ENCODE assay signal across 19 mouse cellular contexts in the genomic region with DNA sequence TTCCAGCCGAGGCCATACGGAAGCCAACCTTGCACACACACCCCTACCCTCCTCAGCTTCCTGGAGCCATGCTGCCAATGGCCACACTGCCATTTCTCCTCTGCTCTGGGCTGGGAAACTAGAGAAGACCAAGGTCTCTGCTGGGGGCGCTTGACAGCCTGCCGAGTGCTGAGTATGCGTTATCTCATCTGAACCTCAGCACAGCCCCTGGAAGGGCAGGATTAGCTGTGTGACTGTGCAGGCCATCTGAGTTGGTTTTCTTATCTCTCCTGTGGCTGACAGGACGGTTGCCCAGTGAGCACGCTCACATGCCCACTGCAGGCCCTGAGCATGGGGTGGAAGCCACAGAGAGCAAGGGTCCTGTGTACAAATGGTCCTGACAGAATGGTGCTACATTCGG. TPM values are rescaled to one million over a fixed set of nuclear protein-coding genes. Genes with fewer than 3 reads are reported as not detected.
A peak's percentile ranks its signal among the peaks of the same experiment; 100 is the strongest.
DNase-seq lines count a peak whose midpoint lies in the region; ATAC-seq and TF ChIP-seq lines count a peak whose summit lies in the region.
"Had no signal": no experiment of that assay in that cellular context is flagged by ENCODE, and none has a peak within 500 bp of the region (broad histone marks: within the 10 kb centered on the region; RNA-seq: fewer than 3 reads in every experiment).

No protein-coding gene starts in this region.

- TF ChIP-seq CTCF in intestine, postnatal 0 days (IDR thresholded peaks at IDR 0.05; ENCODE audit: low read depth) = no peak

- no peak overlapping the region for H3K4me2 ChIP-seq in intestine, postnatal 0 days (replicated peaks; ENCODE audit: low read depth)
- no peak overlapping the region for H3K4me2 ChIP-seq in intestine, embryonic 15.5 days (replicated peaks)
- peak overlapping the region; percentile 56 for H3K4me2 ChIP-seq in liver, embryonic 11.5 days
- H3K4me2 ChIP-seq: lung, embryonic 14.5 days had no signal

- WGBS in intestine, postnatal 0 days = 88% methylated on average over 8 of the region's 8 CpGs
- WGBS in intestine, embryonic 15.5 days = 88% methylated on average over 8 of the region's 8 CpGs
- WGBS in liver, embryonic 11.5 days = 46% methylated on average over 8 of the region's 8 CpGs

- no peak overlapping the region for H3K4me3 ChIP-seq in intestine, postnatal 0 days (ENCODE audit: low read depth, low read length)
- H3K4me3 ChIP-seq in intestine, embryonic 15.5 days (replicated peaks) = no peak overlapping the region
- no peak overlapping the region for H3K4me3 ChIP-seq in liver, embryonic 11.5 days (ENCODE audit: low read depth, low read length)
- H3K4me3 ChIP-seq: hindbrain, embryonic 10.5 days; myocyte had no signal

- H3K36me3 ChIP-seq in intestine, postnatal 0 days (ENCODE audit: control insufficient read depth, insufficient read depth) = peaks cover 82% of the 10 kb centered on the region
- peaks cover 54% of the 10 kb centered on the region for H3K36me3 ChIP-seq in intestine, embryonic 15.5 days
- peaks cover 70% of the 10 kb centered on the region for H3K36me3 ChIP-seq in liver, embryonic 11.5 days (ENCODE audit: control insufficient read depth, insufficient read depth, low read length)

- peak; percentile 13 for DNase-seq in cerebellum, adult 8-10 months
- DNase-seq in cerebellum, adult 11-12 months = no peak
- peak; percentile 48 for DNase-seq in liver, embryonic 11.5 days (ENCODE audit: low spot score)
- no peak for DNase-seq in kidney, adult 8-10 months
- DNase-seq in spleen, adult 12 weeks (ENCODE audit: low spot score) = no peak
- DNase-seq: adrenal gland, adult 2 months; cerebellum, adult 11 months; gastrocnemius, postnatal 14 days; lung, embryonic 14.5 days; midbrain, embryonic 14.5 days; right cerebral cortex, postnatal 4 days had no signal

- no peaks in the 10 kb centered on the region for H3K9me3 ChIP-seq in intestine, postnatal 0 days (ENCODE audit: control insufficient read depth)
- H3K9me3 ChIP-seq in intestine, embryonic 15.5 days = no peaks in the 10 kb centered on the region
- no peaks in the 10 kb centered on the region for H3K9me3 ChIP-seq in liver, embryonic 11.5 days (ENCODE audit: control insufficient read depth, low read length)
- H3K9me3 ChIP-seq: hindbrain, embryonic 10.5 days had no signal

- no peak for ATAC-seq in intestine, postnatal 0 days
- no peak for ATAC-seq in intestine, embryonic 15.5 days
- peak; percentile 87 for ATAC-seq in liver, embryonic 11.5 days (replicated peaks; ENCODE audit: low FRiP score)
- peak; percentile 75 for ATAC-seq in megakaryocyte-erythroid progenitor cell, adult 5-6 weeks (replicated peaks; ENCODE audit: low FRiP score, low TSS enrichment, poor library complexity, severe bottlenecking)

- H3K4me1 ChIP-seq in intestine, postnatal 0 days (replicated peaks; ENCODE audit: control insufficient read depth, insufficient read depth, low read length) = no peaks in the 10 kb centered on the region
- H3K4me1 ChIP-seq in intestine, embryonic 15.5 days (replicated peaks) = no peaks in the 10 kb centered on the region
- peaks cover 30% of the 10 kb centered on the region for H3K4me1 ChIP-seq in liver, embryonic 11.5 days (replicated peaks; ENCODE audit: control insufficient read depth, insufficient read depth, low read length)
- H3K4me1 ChIP-seq: hindbrain, embryonic 10.5 days had no signal

- no peaks in the 10 kb centered on the region for H3K27me3 ChIP-seq in intestine, postnatal 0 days (replicated peaks; ENCODE audit: control insufficient read depth, insufficient read depth, low read length)
- no peaks in the 10 kb centered on the region for H3K27me3 ChIP-seq in intestine, embryonic 15.5 days (replicated peaks)
- H3K27me3 ChIP-seq in liver, embryonic 11.5 days (replicated peaks; ENCODE audit: control insufficient read depth, insufficient read depth, low read length) = no peaks in the 10 kb centered on the region

- 0 out of 2 replicates have a peak overlapping the region, but pooled peaks have one; percentile 35 for H3K27ac ChIP-seq in intestine, postnatal 0 days (ENCODE audit: low read depth, low read length)
- H3K27ac ChIP-seq in intestine, embryonic 15.5 days = no peak overlapping the region
- peak overlapping the region; percentile 84 for H3K27ac ChIP-seq in liver, embryonic 11.5 days (ENCODE audit: low read depth, low read length)
- H3K27ac ChIP-seq: hindbrain, embryonic 10.5 days had no signal

- H3K9ac ChIP-seq in intestine, postnatal 0 days (ENCODE audit: low read depth, low read length) = no peak overlapping the region
- H3K9ac ChIP-seq in intestine, embryonic 15.5 days = no peak overlapping the region
- H3K9ac ChIP-seq in liver, embryonic 11.5 days (ENCODE audit: low read depth, low read length) = peak overlapping the region; percentile 38
- H3K9ac ChIP-seq: lung, embryonic 14.5 days had no signal

RNA-seq across cellular contexts. Expression of a gene that starts 8.3 kb away (rescaled TPM):
- polyA plus RNA-seq in intestine, postnatal 0 days (2015; fragmentation: Nextera tagmentation; extraction: Ambion mirVana) = 1.3 and 1.5 TPM in 2 replicates
- polyA plus RNA-seq in intestine, embryonic 15.5 days (2015; fragmentation: Nextera tagmentation; extraction: Ambion mirVana) = 4.0 and 4.7 TPM in 2 replicates
- 5.0 and 6.0 TPM in 2 replicates for polyA plus RNA-seq in liver, embryonic 11.5 days (2014; fragmentation: Nextera tagmentation; extraction: Ambion mirVana)
- 6.9 and 8.9 TPM in 2 replicates for total RNA-seq in megakaryocyte-erythroid progenitor cell, adult 5-6 weeks (2014; fragmentation: Nextera tagmentation)
- 1.3 and 5.7 TPM in 2 replicates for total RNA-seq in megakaryocyte-erythroid progenitor cell, adult 5-6 weeks (2017)

RNA-seq across cellular contexts. Expression of a gene that starts 9.5 kb away (rescaled TPM):
- 103 TPM in 2 replicates for polyA plus RNA-seq in intestine, postnatal 0 days (2015; fragmentation: Nextera tagmentation; extraction: Ambion mirVana)
- polyA plus RNA-seq in intestine, embryonic 15.5 days (2015; fragmentation: Nextera tagmentation; extraction: Ambion mirVana) = 66.6 and 70.2 TPM in 2 replicates
- 178 and 180 TPM in 2 replicates for polyA plus RNA-seq in liver, embryonic 11.5 days (2014; fragmentation: Nextera tagmentation; extraction: Ambion mirVana)
- total RNA-seq in megakaryocyte-erythroid progenitor cell, adult 5-6 weeks (2014; fragmentation: Nextera tagmentation) = 127 and 188 TPM in 2 replicates
- 123 and 153 TPM in 2 replicates for total RNA-seq in megakaryocyte-erythroid progenitor cell, adult 5-6 weeks (2017)

RNA-seq across cellular contexts. Expression of a gene that starts 19.5 kb away (rescaled TPM):
- polyA plus RNA-seq in intestine, postnatal 0 days (2015; fragmentation: Nextera tagmentation; extraction: Ambion mirVana) = 0.12 and 0.33 TPM in 2 replicates
- not detected in 2 replicates for polyA plus RNA-seq in intestine, embryonic 15.5 days (2015; fragmentation: Nextera tagmentation; extraction: Ambion mirVana)
- polyA plus RNA-seq in liver, embryonic 11.5 days (2014; fragmentation: Nextera tagmentation; extraction: Ambion mirVana) = 0.19 TPM in 1 of 2 replicates, not detected in the other
- not detected in 2 replicates for total RNA-seq in megakaryocyte-erythroid progenitor cell, adult 5-6 weeks (2014; fragmentation: Nextera tagmentation)
- total RNA-seq in megakaryocyte-erythroid progenitor cell, adult 5-6 weeks (2017) = not detected in 2 replicates
- total RNA-seq: adrenal gland, adult 2 months; gastrocnemius, postnatal 14 days; neutrophil, adult 5-6 weeks had no signal
- polyA plus RNA-seq: adrenal gland, adult 2 months; embryonic facial prominence, embryonic 14.5 days; forebrain, embryonic 11.5 days; hindbrain, embryonic 10.5 days; midbrain, embryonic 14.5 days; myocyte had no signal

RNA-seq across cellular contexts. Expression of a gene that starts 58.4 kb away (rescaled TPM):
- polyA plus RNA-seq in intestine, postnatal 0 days (2015; fragmentation: Nextera tagmentation; extraction: Ambion mirVana) = 117 and 138 TPM in 2 replicates
- polyA plus RNA-seq in intestine, embryonic 15.5 days (2015; fragmentation: Nextera tagmentation; extraction: Ambion mirVana) = 329 and 347 TPM in 2 replicates
- 107 and 128 TPM in 2 replicates for polyA plus RNA-seq in liver, embryonic 11.5 days (2014; fragmentation: Nextera tagmentation; extraction: Ambion mirVana)
- total RNA-seq in megakaryocyte-erythroid progenitor cell, adult 5-6 weeks (2014; fragmentation: Nextera tagmentation) = not detected in 2 replicates
- not detected in 2 replicates for total RNA-seq in megakaryocyte-erythroid progenitor cell, adult 5-6 weeks (2017)
- total RNA-seq: neutrophil, adult 5-6 weeks had no signal

Comparison
In these comparisons a context has a peak if more than half of its experiments do, and no peak if none do; other contexts are left out.
1. DNase-seq: peak in cerebellum, adult 8-10 months (single experiment) and liver, embryonic 11.5 days (single experiment); none in cerebellum, adult 11-12 months (single experiment), kidney, adult 8-10 months (0 of 2) and spleen, adult 12 weeks (single experiment).
2. ATAC-seq: peak in liver, embryonic 11.5 days (single experiment) and megakaryocyte-erythroid progenitor cell, adult 5-6 weeks (single experiment); none in intestine, postnatal 0 days (single experiment) and intestine, embryonic 15.5 days (single experiment).